Mouse (Mus musculus) macrophage (primary cell): ENCODE measurements around the gene Prkci. TPM values are rescaled to one million over a fixed set of nuclear protein-coding genes. Genes with fewer than 3 reads are reported as not detected.

Source experiments
- H3K27ac ChIP-seq: fragments of 350-480 bp; formaldehyde crosslinking; 2 replicates; pipeline ENCODE4 v1.9.0; 2021
- H3K36me3 ChIP-seq: fragments of 350-480 bp; formaldehyde crosslinking; 2 replicates; pipeline ENCODE4 v1.9.0; 2021; ENCODE audit errors: inconsistent target
- H3K4me3 ChIP-seq: fragments of 350-480 bp; formaldehyde crosslinking; 2 replicates; pipeline ENCODE4 v1.9.0; 2021; ENCODE audit errors: inconsistent target
- H3K79me2 ChIP-seq: fragments of 350-480 bp; formaldehyde crosslinking; 2 replicates; pipeline ENCODE4 v1.9.0; 2021; ENCODE audit errors: inconsistent target
- WGBS: methylation state at CpG from one replicate; pipeline ENCODE4 v1.1.7; 2026; ENCODE audit warnings: inconsistent platforms; ENCODE audit not compliant: missing documents; 5-methylcytosine and 5-hydroxymethylcytosine counted together
- polyA plus RNA-seq: library from polyadenylated mRNA; stranded (reverse); fragments of 250-400 nt; gene quantifications from 3 replicates; pipeline ENCODE4 v1.2.4, GENCODE M21; 2018; ENCODE audit warnings: inconsistent platforms

The Prkci gene
- polyA plus RNA-seq, 1 experiment from 2014 or later, result 13.3 TPM

- Histone ChIP-seq H3K27ac (no peak overlapping the region), H3K4me3 (no peak overlapping the region), H3K79me2 (no peaks in the 10 kb centered on the region), H3K36me3 (no peaks in the 10 kb centered on the region)
- WGBS, result 95% methylated on average over 6 of the region's 6 CpGs
These were observed 81.6 kb downstream of the Prkci start for GRCm38 (mm10) chr3:31077068-31077703.

- H3K79me2 ChIP-seq, result no peaks in the 10 kb centered on the region
- H3K4me3 ChIP-seq, result no peak overlapping the region
- H3K36me3 ChIP-seq, result no peaks in the 10 kb centered on the region
- H3K27ac ChIP-seq, result no peak overlapping the region
- 82% methylated on average over 8 of the region's 10 CpGs for WGBS
These were observed 83.9 kb downstream of the Prkci start for GRCm38 (mm10) chr3:31079450-31079849.

- no peak overlapping the region for H3K4me3 ChIP-seq
- WGBS, result 94% methylated on average over 10 of the region's 10 CpGs
- H3K27ac ChIP-seq, result no peak overlapping the region
These were observed 85.4 kb downstream of the Prkci start for GRCm38 (mm10) chr3:31080791-31081502.

GRCm38 (mm10) chr3:31082838-31083506 is 87.4 kb downstream of the Prkci start:
- Histone ChIP-seq H3K4me3 (no peak overlapping the region), H3K36me3 (no peaks in the 10 kb centered on the region), H3K79me2 (no peaks in the 10 kb centered on the region), H3K27ac (no peak overlapping the region)
- WGBS, result 74% methylated on average over 8 of the region's 13 CpGs

More at GRCm38 (mm10) chr3:31080791-31081502, 85.4 kb downstream of the Prkci start:
- Histone ChIP-seq H3K79me2 (no peaks in the 10 kb centered on the region), H3K36me3 (no peaks in the 10 kb centered on the region)

GRCm38 (mm10) chr3:31083507-31084245 is 88.1 kb downstream of the Prkci start:
- WGBS, result 8% methylated on average over 12 of the region's 12 CpGs

GRCm38 (mm10) chr3:31085000-31085399 is 89.5 kb downstream of the Prkci start:
- Histone ChIP-seq H3K4me3 (no peak overlapping the region), H3K79me2 (no peaks in the 10 kb centered on the region), H3K27ac (no peak overlapping the region), H3K36me3 (no peaks in the 10 kb centered on the region)
- 91% methylated on average over 3 of the region's 3 CpGs for WGBS

More at GRCm38 (mm10) chr3:31083507-31084245, 88.1 kb downstream of the Prkci start:
- Histone ChIP-seq H3K4me3 (no peak overlapping the region), H3K36me3 (no peaks in the 10 kb centered on the region), H3K79me2 (no peaks in the 10 kb centered on the region), H3K27ac (peak overlapping the region; percentile 73)

GRCm38 (mm10) chr3:31088789-31089775 is 93.5 kb downstream of the Prkci start:
- Histone ChIP-seq H3K4me3 (no peak overlapping the region), H3K79me2 (no peaks in the 10 kb centered on the region), H3K36me3 (no peaks in the 10 kb centered on the region), H3K27ac (no peak overlapping the region)
- 79% methylated on average over 9 of the region's 10 CpGs for WGBS

- 29% methylated on average over 7 of the region's 7 CpGs for WGBS
- H3K36me3 ChIP-seq, result no peaks in the 10 kb centered on the region
- no peak overlapping the region for H3K27ac ChIP-seq
- H3K79me2 ChIP-seq, result no peaks in the 10 kb centered on the region
- no peak overlapping the region for H3K4me3 ChIP-seq
These were observed 94.4 kb downstream of the Prkci start for GRCm38 (mm10) chr3:31089956-31090355.

- Histone ChIP-seq H3K4me3 (peak overlapping the region; percentile 38), H3K79me2 (peaks cover 28% of the 10 kb centered on the region)
- WGBS, result 17% methylated on average over 12 of the region's 13 CpGs
These were observed 97.6 kb downstream of the Prkci start for GRCm38 (mm10) chr3:31093196-31093595.

GRCm38 (mm10) chr3:31093627-31094351 is 98.2 kb downstream of the Prkci start:
- H3K36me3 ChIP-seq, result no peaks in the 10 kb centered on the region
- H3K4me3 ChIP-seq, result peak overlapping the region; percentile 38
- H3K79me2 ChIP-seq, result peaks cover 34% of the 10 kb centered on the region
- 2% methylated on average over 15 of the region's 58 CpGs for WGBS
- H3K27ac ChIP-seq, result peak overlapping the region; percentile 89

More at GRCm38 (mm10) chr3:31093196-31093595, 97.6 kb downstream of the Prkci start:
- H3K36me3 ChIP-seq, result no peaks in the 10 kb centered on the region
- H3K27ac ChIP-seq, result peak overlapping the region; percentile 89

- Histone ChIP-seq H3K27ac (peak within 1 kb of the TSS; percentile 89), H3K36me3 (no peaks in the 10 kb centered on the region), H3K4me3 (peak within 1 kb of the TSS; percentile 50), H3K79me2 (peaks cover 43% of the 10 kb centered on the region)
- under 1% methylated on average over 56 of the region's 109 CpGs for WGBS
These were observed 99.1 kb downstream of the Prkci start, which contains the start of gene Skil for GRCm38 (mm10) chr3:31094531-31095178. TSS of gene Skil (plus strand) at chr3:31095058.

GRCm38 (mm10) chr3:31095179-31095490 is 99.6 kb downstream of the Prkci start:
- H3K27ac ChIP-seq, result no peak overlapping the region
- H3K79me2 ChIP-seq, result peaks cover 48% of the 10 kb centered on the region
- under 1% methylated on average over 21 of the region's 39 CpGs for WGBS
- no peaks in the 10 kb centered on the region for H3K36me3 ChIP-seq
- H3K4me3 ChIP-seq, result no peak overlapping the region; the same call in 1 of the 2 replicates
